Mouse (Mus musculus) embryonic facial prominence, embryonic 15.5 days (tissue): ENCODE data around the gene Sult2a4. TPM values are rescaled to one million over a fixed set of nuclear protein-coding genes. Genes with fewer than 3 reads are reported as not detected.
"Not testable (repeated sequence)": the region's sequence is repeated elsewhere in the genome, so short reads cannot be mapped to it uniquely, and the experiment has no call there.

Experiments used
- ATAC-seq: fragments of 200-750 bp; cut with Nextera tagmentation; 2 replicates; pipeline ENCODE4 v1.8.0; 2017; ENCODE audit warnings: low read depth, moderate TSS enrichment; ENCODE audit not compliant: insufficient number of reproducible peaks, low FRiP score, low TSS enrichment
- H3K27ac ChIP-seq: fragments of 300-500 bp; sonication (generic); replicated peaks from 2 replicates; pipeline ENCODE4 v1.5.1; 2015; ENCODE audit warnings: mild to moderate bottlenecking, inconsistent platforms
- H3K27me3 ChIP-seq: fragments of 300-500 bp; sonication (generic); 2 replicates; pipeline ENCODE4 v1.6.1; 2015; ENCODE audit warnings: inconsistent platforms
- H3K36me3 ChIP-seq: fragments of 300-500 bp; sonication (generic); 2 replicates; pipeline ENCODE4 v1.6.1; 2015; ENCODE audit warnings: mild to moderate bottlenecking, inconsistent platforms
- H3K4me1 ChIP-seq: fragments of 300-500 bp; sonication (generic); 2 replicates; pipeline ENCODE4 v1.6.1; 2015; ENCODE audit warnings: inconsistent platforms
- H3K4me2 ChIP-seq: fragments of 300-500 bp; sonication (generic); replicated peaks from 2 replicates; pipeline ENCODE4 v1.6.1; 2015; ENCODE audit warnings: mild to moderate bottlenecking, inconsistent platforms
- H3K4me3 ChIP-seq: fragments of 300-500 bp; sonication (generic); replicated peaks from 2 replicates; pipeline ENCODE4 v1.5.1; 2015; ENCODE audit warnings: mild to moderate bottlenecking, inconsistent platforms
- H3K9ac ChIP-seq: fragments of 300-500 bp; sonication (generic); 2 replicates; pipeline ENCODE4 v1.6.1; 2015; ENCODE audit warnings: inconsistent platforms
- H3K9me3 ChIP-seq: fragments of 300-500 bp; sonication (generic); replicated peaks from 2 replicates; pipeline ENCODE4 v1.6.1; 2016; ENCODE audit warnings: inconsistent platforms
- WGBS: fragments of 180-500 bp; shearing (Covaris S2); methylation state at CpG from one replicate; pipeline ENCODE4 v1.1.7; 2015; 5-methylcytosine and 5-hydroxymethylcytosine counted together
- polyA plus RNA-seq: library from polyadenylated mRNA; unstranded; fragments of >200 nt; fragmentation: Nextera tagmentation; extraction: Ambion mirVana; gene quantifications from 2 replicates; pipeline ENCODE4 v1.2.1, GENCODE M21; 2015

The Sult2a4 gene
- not detected in 2 replicates for polyA plus RNA-seq

- not testable (repeated sequence) for H3K9ac ChIP-seq, H3K9me3 ChIP-seq, H3K4me2 ChIP-seq, H3K4me1 ChIP-seq, H3K36me3 ChIP-seq, ATAC-seq, H3K4me3 ChIP-seq, H3K27ac ChIP-seq, H3K27me3 ChIP-seq
- WGBS, result 89% methylated on average over 6 of the region's 6 CpGs
Measured at GRCm38 (mm10) chr7:13989507-13989906, at the start of gene Sult2a4. TSS of gene Sult2a4 (minus strand) at chr7:13989607.

GRCm38 (mm10) chr7:14030831-14031230 lies 41.4 kb upstream of the Sult2a4 start:
- not testable (repeated sequence) for H3K4me3 ChIP-seq, H3K9ac ChIP-seq, ATAC-seq, H3K27ac ChIP-seq, H3K4me2 ChIP-seq, H3K4me1 ChIP-seq, H3K9me3 ChIP-seq, H3K36me3 ChIP-seq, H3K27me3 ChIP-seq

GRCm38 (mm10) chr7:14013083-14013482 lies 23.7 kb upstream of the Sult2a4 start:
- Histone ChIP-seq H3K4me2 (no peak overlapping the region), H3K36me3 (no peaks in the 10 kb centered on the region), H3K27ac (no peak overlapping the region), H3K27me3 (no peaks in the 10 kb centered on the region), H3K9me3 (no peaks in the 10 kb centered on the region), H3K4me1 (no peaks in the 10 kb centered on the region), H3K9ac (no peak overlapping the region), H3K4me3 (no peak overlapping the region)
- WGBS, result 73% methylated on average over 8 of the region's 8 CpGs
- no peak for ATAC-seq

- not testable (repeated sequence) for H3K27me3 ChIP-seq, ATAC-seq, H3K27ac ChIP-seq, H3K4me1 ChIP-seq, H3K4me2 ChIP-seq, H3K9me3 ChIP-seq, H3K9ac ChIP-seq, H3K36me3 ChIP-seq, H3K4me3 ChIP-seq
Measured at GRCm38 (mm10) chr7:14010686-14011085, 21.3 kb upstream of the Sult2a4 start.

Other genes starting within 250 kb of the Sult2a4 start
- gene Sult2a1, start 152.2 kb downstream of the Sult2a4 start, polyA plus RNA-seq, result not detected in 2 replicates
- not detected in 2 replicates for gene Sult2a3, start 133.4 kb upstream of the Sult2a4 start, polyA plus RNA-seq